Mouse (Mus musculus) C3H10T1/2 (cell line): Measurements from ENCODE around the gene Notch2. TPM values are rescaled to one million over a fixed set of nuclear protein-coding genes. Genes with fewer than 3 reads are reported as not detected.

Experiments
- polyA plus RNA-seq, 2 experiments: library from polyadenylated mRNA; unstranded; fragments of >200 nt; fragmentation: generic; extraction: Trizol; gene quantifications; one replicate each; pipeline ENCODE4 v1.2.1; 2012; ENCODE audit warnings: missing spikeins in 2 of 2

Gene Notch2
- 10 to 100 TPM in 1 of 2 experiments, under 1 TPM in 1; 0.77 to 10.7 TPM for polyA plus RNA-seq

DNA sequence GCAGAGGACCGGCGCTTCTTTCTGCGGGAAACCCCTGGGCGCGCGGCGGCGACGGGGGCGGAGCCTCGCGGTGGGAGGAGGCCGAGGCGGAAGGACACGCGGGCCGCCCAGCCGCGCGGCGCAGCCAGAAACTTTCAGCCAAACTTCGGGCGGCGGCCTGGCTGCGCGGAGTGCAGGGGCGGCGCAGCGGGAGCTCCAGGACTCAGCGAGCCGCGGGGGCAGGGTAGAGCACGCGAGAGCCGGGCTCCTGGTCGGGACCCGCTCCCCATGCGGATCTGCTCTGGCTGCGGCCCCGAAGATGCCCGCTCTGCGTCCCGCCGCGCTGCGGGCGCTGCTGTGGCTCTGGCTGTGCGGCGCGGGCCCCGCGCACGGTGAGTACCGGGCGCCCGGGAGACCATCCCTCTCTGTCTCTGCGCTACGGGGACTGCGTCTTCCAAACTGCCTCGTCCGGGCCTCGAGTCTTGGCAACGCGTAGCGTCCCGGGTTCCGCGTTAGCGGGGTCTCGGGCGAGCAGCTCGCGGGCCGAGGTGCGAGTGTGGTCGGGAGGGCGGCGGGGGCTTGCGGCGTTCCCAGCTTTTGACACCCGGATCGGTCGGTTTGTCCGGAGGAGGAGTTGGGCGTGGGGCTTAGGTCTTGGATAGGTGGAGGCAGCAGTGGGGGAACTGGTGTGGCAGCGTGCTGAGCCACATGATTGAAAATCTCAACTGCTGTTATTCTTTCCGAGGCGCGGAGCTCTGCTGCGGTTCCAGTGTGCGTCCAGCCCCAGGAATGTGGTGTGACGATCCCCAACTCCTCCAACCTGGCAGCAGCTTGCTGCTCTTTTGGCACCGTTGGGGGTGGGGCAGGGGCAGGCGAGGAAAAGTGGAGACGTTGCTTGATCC is at the start of gene Notch2:
TSS of gene Notch2 (plus strand) at position 127 of the 881 bp plus-strand sequence.

DNA sequence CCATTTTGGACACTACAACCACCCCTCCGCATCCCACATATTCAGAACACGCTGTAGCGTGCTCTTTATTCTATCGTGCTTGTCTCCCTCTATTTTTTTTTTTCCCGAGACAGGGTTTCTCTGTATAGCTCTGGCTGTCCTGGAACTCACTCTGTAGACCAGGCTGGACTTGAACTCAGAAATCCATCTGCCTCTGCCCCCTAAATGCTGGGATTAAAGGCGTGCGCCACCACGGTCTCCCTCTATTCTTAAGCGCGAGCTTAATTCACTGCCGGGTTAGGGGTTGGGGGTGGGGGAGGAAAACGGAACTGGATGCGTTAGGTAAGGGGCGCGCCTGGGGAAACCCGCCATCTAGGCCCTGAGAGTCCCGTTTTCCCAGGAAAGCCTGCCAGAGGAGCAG is 147.0 kb downstream of the Notch2 start, which contains the start of gene Adam30:
TSS of gene Adam30 (plus strand) at position 301 of the 400 bp plus-strand sequence.

Other genes with a start within 250 kb of the Notch2 start
- gene Pde4dip, start 124.8 kb upstream of the Notch2 start, polyA plus RNA-seq: 1 to 10 TPM; 1.4 to 7.1 TPM
- gene Sec22b, start 112.3 kb upstream of the Notch2 start, polyA plus RNA-seq: 10 to 100 TPM in 1 of 2 experiments, 1 to 10 TPM in 1; 6.4 to 62.8 TPM
- under 1 TPM in 1 of 2 experiments, not detected in 1; 0.01 TPM for gene Adam30, start 147.1 kb downstream of the Notch2 start, polyA plus RNA-seq
- gene Reg4, start 208.6 kb downstream of the Notch2 start, polyA plus RNA-seq: not detected